Mouse (Mus musculus): ENCODE measurements around the gene Myh4.
A peak's percentile ranks its signal among the peaks of the same experiment; 100 is the strongest.

Gene Myh4

DNA sequence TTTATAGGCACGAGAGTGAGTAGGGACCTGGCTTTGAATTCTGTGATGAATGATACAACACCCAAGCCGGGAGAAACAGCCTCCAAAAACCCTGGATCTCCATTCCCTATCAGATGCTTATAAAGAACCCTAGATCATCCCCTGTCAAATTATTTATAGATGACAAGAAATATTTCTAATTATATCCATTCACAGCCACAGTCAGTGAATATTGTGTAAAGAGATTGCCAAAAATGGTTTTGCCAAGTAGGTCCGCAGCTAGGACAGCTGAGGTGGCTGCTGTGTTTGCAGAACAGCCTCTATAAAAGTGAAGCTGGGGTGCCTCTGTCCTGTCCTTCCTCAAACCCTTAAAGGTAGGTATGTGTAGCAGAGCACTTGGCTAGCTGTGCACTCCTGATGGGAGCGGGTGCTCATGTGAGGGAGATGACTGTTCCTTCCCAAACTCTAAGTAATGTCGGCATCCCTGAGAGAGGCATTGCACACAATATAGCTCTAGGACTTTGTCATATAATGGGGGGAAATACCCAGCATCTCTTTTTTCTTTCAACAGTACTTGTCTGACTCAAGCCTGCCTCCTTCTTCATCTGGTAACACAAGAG, at the start of gene Myh4:
Gene Myh4 (plus strand): TSS at position 549 of the 599 bp plus-strand sequence.
- DNase-seq (ENCODE audit: low spot score) = no peak

DNA sequence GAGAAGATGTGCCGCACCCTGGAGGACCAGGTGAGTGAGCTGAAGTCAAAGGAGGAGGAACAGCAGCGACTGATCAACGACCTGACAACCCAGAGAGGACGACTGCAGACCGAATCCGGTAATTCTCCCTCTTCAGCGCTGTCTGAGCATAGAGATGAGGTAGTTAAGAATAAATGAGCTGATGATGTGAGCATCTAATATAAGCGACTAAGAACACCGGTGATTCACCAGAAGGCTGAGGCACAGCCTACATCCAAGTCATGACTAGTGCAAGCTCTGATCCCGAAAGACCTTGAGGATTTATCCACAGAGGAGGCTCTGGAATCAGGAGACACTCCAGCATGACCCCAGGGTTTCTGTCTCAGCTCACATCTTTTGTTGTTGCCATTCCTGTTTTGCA, 47.5 kb upstream of the Myh4 start:
- DNase-seq (ENCODE audit: low spot score) = no peak

DNA sequence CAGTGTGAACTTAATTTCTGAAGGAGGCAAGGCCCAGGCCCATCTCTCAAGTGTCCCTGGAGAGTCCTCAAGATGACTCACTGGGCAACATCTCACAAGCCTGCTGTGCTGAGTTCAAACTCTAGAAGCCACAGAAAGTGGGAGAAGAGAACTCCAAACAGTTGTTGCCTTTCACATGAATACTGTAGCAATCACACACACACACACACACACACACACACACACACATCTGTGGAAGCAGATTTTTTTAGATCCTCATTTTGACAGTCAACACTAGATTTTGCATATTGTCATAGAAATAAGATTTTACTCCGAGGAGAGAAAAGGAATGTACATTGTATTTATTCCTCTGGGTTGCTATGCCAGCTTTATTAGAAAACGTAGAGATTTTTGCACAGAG, 47.0 kb upstream of the Myh4 start:
- no peak for DNase-seq (ENCODE audit: low spot score)

DNA sequence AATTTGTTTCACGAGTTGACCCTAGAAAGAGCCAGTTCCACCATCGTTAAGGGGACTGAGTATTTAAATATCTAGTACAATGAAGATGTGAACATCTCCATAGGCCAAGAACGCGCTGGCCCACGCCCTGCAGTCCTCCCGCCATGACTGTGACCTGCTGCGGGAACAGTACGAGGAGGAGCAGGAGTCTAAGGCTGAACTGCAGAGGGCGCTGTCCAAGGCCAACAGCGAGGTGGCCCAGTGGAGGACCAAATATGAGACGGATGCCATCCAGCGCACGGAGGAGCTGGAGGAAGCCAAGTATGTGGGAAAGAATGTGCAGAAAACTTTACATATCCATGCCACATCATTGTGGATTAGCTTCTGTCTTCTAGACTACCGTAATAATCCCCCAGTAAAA, 46.3 kb upstream of the Myh4 start:
- no peak for DNase-seq (ENCODE audit: low spot score)

DNA sequence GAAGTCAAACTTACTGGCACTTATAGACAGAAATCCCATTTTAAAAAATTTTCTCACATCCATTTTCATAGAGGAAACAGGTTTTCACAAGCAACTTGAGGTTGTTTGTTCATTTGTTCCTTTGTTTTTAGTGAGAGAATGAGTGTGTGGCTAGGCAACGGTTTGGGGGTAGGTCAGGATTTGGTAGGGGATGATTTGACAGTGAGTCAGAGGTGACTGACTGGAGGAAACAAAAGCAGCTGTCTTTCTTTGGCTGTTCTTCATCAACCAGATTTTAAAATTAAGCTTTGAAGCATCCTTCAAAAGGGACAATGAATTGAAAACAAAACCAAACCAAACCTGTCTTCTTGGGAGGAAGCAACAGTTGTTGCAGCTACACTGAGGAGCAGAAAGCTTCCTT, 38.5 kb upstream of the Myh4 start:
- DNase-seq (ENCODE audit: low spot score) = no peak

DNA sequence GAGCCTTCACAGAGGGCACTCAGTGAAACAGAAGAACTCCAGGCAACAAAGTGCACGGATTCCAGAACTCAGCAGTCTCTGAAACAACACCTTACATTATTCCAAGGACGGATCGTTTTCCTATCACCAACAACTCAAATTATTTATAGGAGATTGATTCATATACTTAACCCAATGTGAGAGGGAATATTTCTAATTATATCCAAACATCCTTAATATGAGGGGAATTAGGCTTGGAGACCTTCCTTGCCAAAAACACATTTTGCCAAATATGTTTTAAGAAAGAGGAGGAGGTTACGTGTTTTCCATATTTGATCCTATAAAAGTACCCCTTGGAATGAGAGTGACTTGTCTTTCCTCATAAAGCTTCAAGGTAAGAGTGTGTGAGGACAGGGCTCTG, 38.1 kb upstream of the Myh4 start, which contains the start of gene Myh1:
Gene Myh1 (plus strand): TSS at position 301 of the 400 bp plus-strand sequence.
- no peak for DNase-seq (ENCODE audit: low spot score)

DNA sequence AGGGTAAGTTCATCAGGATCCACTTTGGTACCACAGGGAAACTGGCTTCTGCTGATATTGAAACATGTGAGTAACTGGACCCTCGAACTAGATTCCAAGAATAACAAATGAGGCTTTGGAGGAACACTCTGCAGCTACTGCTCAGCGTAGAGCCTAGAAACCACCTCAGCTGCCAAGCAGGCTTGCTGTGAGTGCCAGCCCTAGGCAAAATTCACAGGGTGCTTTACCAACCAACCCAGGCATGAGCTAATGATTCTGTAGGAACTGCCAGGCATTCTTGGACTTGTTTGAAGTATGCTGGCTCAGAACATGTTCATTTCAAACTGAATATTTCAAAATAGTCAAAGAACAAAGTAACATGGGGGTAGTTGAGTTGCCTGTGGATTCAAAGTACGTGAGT, 33.1 kb upstream of the Myh4 start:
- no peak for DNase-seq (ENCODE audit: low spot score)

DNA sequence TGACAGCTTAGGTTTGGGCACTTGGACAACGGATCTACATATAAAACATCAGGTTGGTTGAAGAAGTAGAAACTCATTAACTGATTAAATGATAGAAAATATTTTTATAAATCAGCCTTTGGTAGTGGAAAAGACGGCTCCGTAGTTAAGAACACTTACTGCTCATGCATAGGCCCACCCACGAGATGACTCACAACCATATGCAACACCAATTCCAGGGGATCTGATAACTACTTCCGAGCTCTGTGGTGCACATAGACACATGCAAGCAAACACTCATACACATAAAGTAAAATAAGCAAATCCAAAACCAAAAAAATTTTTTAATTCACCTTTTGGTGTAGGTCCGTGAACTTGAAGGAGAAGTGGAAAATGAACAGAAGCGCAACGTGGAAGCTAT, 16.0 kb upstream of the Myh4 start:
- no peak for DNase-seq (ENCODE audit: low spot score)

DNA sequence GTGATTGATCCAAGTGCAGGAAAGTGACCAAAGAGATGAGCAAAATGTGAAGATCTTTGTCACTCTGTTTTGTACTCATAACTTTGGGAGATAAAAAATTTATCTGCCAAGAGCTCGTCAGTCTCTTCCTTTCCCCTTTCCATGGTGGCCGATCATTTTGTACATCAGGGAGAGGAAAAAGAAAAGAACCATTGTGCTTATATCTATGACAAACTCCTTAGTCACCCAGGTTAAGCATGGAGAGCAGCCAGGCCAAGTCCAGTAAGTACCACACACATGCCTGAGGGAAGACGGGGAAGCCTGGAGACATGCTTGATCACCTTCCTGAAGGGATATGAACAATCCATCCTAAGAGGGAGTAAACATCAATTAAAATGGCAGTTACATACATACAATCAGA, 13.4 kb upstream of the Myh4 start:
- no peak for DNase-seq (ENCODE audit: low spot score)

DNA sequence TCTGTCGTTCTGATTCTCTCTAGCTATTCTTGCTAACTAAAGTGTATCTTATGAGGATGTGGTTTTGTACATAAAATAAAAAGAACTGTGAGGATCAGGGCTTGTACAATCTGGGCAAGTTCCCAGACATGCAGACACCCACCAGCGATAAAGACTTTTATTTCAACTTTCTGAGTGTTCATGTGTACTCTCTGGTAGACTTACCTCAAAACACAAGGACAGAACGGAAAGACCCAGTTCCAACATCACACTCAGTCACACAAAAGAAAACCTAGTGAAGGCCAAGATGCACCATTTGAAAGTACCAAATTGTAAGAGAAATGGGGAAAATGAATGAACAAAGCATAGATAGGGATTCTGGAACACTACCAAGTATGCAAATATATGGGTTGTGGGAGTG, 9.1 kb upstream of the Myh4 start:
- no peak for DNase-seq (ENCODE audit: low spot score)

DNA sequence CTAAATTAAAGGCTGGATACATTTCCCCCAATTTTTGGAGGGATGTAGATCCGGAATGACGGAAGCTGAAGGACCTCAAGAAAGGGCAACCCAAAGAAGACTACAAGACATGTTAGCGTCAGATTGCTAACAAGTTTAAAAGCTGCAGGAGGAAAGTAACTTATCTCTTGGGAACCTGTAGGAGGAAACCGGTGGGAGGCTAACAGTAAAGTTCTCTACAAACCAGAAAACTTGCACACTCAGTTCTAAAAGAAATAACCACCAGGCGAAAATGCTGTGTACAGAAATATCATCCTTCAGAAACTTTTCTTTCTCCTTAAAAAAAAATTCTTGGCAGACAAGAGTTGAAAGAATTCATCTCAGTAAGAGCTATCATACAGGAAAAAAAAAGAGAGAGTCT, 8.7 kb upstream of the Myh4 start:
- DNase-seq (ENCODE audit: low spot score) = no peak

DNA sequence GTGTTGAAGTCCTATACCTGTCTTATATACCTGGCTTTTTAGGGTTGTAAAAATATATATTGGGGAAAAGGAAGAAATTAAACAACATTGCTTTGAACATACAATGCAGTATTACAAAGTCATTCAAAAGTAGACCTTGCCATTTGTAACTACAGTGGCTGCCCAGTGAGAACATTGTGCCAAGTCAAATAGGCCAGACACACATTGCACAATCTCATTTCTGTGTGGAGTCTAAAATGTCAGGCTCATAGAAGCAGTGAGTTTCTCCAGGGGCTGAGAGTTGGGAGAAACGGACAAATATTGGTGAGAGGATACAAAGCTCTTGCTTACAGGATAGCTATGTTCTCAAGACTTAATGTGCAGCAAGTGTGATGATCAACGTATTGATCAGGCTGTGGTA, 7.9 kb upstream of the Myh4 start:
- no peak for DNase-seq (ENCODE audit: low spot score)

DNA sequence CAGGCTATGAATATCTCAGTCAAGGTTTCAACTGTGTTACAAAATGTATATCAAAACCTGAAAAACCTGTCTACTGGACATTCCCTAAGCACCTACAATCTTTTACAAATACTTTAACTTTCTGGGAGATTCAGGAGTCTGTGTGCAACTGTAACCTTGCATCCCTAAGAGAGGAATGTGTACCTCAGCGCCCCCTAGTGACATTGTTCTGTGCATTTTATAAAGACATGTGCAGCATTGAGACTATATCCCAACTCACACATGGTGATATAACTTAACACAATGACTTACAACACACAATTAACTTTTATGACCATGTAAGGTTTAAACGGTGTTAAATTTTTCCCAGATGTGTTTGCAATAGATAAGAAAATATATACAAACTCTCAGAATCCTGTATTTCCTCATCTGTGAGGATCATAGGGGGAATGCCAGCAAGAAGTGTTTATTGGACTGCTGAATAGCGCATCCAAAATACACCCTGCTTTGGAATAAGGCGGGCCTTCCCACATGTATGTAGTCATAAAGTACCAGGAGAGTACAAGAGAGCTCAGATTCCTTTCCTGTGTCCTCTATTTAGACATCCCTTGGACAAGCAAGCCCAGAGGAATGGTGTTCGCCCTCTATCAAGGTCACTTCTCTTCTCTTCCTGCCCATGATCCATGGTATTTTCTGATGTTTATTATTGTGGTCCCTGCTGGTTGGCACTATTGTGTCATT, 2.0 kb upstream of the Myh4 start:
- peak; percentile 77 for DNase-seq (ENCODE audit: low spot score)

DNA sequence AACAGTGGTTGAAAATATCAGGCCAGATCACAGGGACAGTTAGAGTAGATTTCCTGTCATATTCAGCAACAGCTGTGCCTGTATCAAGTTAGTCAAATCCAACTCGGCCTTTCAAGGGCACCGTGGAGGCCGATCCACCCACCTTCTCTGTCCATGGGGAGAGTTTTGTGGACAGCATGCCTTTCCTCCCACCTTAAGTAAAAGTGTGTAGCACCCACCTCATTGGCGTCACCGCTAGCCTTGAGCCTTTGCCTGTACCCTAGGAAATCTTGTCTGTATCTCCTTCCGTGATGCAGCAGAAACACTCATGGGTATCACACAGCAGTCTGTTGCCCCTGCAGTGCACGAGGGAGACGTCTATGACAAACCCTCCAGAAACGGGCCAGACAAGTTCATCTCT, 1.0 kb upstream of the Myh4 start:
- no peak for DNase-seq (ENCODE audit: low spot score)

DNA sequence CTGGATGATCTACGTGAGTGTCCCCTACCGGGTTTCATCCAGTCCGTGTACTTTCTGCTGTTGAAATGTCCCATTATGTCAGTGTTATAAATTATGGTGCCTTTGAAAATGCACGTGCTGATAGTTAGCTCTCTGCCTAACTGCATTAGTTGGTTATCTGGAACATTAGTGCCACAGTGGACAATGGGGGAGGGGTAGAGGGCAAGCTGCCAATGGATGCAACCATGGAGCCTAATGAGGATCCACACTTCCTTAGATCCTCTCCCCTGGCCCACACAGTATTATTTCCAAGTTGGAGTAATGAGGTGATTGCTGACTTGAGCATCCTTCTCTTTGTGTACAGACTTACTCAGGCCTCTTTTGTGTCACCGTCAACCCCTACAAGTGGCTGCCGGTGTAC, 3.2 kb downstream of the Myh4 start:
- no peak for DNase-seq (ENCODE audit: low spot score)

DNA sequence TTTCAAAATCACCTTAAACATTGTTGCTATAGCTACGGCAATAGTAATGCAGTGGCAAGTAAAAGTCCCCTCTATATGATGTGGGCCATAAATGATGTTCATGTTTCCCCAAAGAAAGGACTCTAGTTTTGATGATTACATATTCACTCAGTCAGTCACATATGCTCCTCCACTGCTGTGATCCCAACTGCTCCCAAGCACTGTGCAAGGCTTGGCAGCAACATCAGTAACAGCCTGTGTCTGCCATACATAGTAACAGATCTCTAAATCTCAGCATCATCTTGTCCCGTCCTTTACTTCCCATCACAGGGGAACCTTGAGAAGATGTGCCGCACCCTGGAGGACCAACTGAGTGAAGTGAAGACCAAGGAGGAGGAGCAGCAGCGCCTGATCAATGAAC, 15.9 kb downstream of the Myh4 start:
- DNase-seq (ENCODE audit: low spot score) = no peak

DNA sequence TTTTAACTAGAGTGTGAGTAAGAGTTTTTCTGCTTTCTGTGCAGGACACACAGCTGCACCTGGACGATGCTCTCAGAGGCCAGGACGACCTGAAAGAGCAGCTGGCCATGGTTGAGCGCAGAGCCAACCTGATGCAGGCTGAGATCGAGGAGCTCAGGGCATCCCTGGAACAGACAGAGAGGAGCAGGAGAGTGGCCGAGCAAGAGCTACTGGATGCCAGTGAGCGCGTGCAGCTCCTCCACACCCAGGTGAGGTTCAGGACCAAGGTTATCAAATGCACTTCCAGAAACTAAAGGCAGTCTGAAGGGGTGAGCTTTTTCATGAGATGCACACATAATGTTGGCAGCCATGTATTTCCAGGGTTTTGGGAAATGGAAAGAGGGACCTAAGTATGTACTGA, 19.2 kb downstream of the Myh4 start:
- no peak for DNase-seq (ENCODE audit: low spot score)

DNA sequence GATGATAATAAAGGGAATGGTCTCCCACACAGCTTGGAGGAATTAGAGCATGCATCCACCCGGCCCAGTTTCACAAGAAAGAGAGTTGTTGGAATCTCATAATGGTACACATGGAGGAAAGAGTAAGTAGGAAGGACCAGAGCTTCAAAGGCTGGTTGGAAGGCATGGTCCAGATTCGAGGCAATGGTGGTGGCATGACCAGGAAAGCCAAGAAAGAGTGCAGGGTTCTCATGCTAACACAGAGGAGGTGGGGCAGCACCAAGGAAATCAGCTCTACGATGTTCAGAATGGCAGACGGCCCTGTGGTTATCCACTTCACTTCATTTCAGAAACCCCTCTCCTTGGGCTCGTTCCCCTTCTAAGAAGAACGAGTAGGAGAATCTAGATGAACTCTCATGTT, 23.1 kb downstream of the Myh4 start:
- no peak for DNase-seq (ENCODE audit: low spot score)

DNA sequence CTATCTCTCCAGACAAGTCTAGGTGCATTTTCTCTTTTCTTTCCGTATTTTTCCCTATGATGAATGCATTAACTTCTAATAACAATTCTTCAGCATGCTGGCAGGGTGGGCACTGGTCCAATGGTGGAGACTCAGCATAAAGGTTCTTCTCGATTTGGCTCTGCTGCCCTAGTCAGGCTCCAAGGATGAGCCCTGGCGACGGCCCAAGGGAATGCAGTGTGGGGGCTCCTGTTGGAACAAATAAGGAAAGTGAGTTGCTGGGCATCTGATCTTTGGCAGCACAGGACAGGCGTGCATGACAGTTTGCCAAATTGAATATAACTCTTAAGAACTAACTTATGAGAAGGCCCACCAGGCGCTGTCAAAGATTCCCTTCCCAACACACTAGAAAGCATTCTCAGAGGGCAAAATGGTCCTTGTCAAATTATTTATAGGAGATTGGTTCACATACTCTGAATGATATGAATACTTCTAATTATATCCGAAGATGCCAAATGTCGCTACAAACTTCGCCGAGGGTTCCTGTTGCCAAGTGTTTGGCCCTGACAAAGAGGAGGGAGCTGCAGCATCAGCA, 38.9 kb downstream of the Myh4 start, which contains the start of gene Myh8:
Gene Myh8 (plus strand): TSS at position 524 of the 574 bp plus-strand sequence.
- no peak for DNase-seq (ENCODE audit: low spot score)

DNA sequence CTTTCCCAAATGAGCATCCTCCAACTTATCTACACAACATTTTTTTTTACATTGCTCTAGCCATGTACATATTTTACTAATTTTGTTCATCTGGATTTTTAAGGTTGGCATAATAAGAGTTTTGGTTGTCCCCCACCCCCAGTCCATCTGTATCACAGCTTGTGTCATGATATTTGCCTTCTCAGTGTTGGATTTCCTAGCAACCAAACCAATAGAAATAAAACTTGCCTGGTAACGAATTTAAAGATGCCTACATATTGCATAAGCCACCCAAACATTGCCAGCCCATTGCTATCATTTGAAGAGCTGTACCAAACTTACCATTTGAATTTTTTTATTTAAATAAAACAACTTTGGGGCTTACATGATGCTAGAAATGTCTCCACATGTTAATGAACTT, 55.6 kb downstream of the Myh4 start:
- DNase-seq (ENCODE audit: low spot score) = no peak

Data from retina, embryonic 14.5 days (tissue).